Mouse (Mus musculus): ENCODE measurements around the gene Ppard.
A peak's percentile ranks its signal among the peaks of the same experiment; 100 is the strongest.
"Not testable (repeated sequence)": the region's sequence is repeated elsewhere in the genome, so short reads cannot be mapped to it uniquely, and the experiment has no call there.

The Ppard gene

GRCm38 (mm10) chr17:28313212-28313879 is 80.8 kb downstream of the Ppard start, which contains the start of gene Fance:
Fance (plus strand) TSS chr17:28313519.
- DNase-seq (ENCODE audit: low read depth, low spot score), result peak; percentile 97

- DNase-seq (ENCODE audit: low read depth, low spot score), result no peak
These were observed 81.4 kb downstream of the Ppard start for GRCm38 (mm10) chr17:28313880-28314225.

GRCm38 (mm10) chr17:28315611-28316160 is 83.2 kb downstream of the Ppard start:
- no peak for DNase-seq (ENCODE audit: low read depth, low spot score)

- no peak for DNase-seq (ENCODE audit: low read depth, low spot score)
These were observed 84.0 kb downstream of the Ppard start for GRCm38 (mm10) chr17:28316476-28316875.

- DNase-seq (ENCODE audit: low read depth, low spot score), result no peak
These were observed 84.6 kb downstream of the Ppard start for GRCm38 (mm10) chr17:28317091-28317490.

DNA sequence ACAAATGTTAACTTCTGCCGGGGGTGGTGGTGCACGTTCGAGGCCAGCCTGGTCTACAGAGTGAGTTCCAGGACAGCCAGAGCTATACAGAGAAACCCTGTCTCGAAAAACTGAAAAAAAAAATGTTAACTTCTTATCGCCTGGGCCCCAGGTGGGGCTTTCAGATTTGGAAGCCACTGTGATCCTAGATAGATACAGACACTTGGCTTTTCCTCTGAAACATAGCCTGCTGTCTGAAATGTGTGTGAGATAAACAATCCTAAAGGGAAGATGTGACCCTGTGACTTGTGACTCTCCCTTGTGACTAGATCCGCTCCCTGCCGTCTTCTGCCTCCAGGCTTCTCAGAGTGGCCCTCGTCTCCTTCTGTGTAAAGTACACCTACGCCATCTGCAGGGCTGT is 85.2 kb downstream of the Ppard start:
- DNase-seq (ENCODE audit: low read depth, low spot score), result no peak

DNA sequence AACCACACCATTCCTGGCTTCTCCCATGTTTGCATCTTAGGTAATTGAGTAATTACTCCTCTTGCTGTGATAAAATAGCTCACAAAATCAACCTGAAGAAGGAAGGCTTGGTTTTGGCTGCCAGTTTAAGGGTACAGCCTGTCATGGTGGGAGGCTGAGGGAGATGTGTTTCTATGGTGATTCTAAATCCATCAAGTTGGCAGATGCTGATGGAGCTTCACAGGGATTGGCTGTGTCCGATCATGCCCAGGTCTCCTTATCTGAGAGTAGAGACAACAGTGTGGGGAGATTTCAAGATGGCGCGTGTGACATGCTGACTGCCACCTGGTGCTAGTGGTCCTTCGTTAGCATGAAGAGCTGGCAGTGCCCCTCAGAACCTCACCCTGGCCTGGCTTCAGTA is 89.2 kb downstream of the Ppard start:
- no peak for DNase-seq (ENCODE audit: low read depth, low spot score)

DNA sequence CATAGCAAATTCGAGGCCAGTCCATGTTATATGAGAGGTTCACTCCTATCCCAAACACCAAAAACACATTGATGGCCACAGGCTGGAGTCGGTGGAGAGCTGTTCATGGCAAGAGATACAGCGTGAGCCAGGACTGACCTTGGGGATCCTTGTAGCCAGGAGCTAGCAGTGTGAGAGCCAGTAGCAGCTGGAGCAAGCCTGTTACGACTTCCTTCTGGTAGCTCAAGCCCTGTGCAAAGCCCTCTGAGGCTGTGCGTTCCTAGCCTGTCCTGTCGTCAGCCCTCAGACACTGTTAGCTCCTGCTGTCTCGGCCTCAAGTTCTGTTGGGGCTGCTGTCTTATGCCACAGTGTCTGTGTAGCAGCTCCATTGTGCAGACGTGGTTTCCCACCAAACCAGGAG is 91.3 kb downstream of the Ppard start:
- no peak for DNase-seq (ENCODE audit: low read depth, low spot score)

DNA sequence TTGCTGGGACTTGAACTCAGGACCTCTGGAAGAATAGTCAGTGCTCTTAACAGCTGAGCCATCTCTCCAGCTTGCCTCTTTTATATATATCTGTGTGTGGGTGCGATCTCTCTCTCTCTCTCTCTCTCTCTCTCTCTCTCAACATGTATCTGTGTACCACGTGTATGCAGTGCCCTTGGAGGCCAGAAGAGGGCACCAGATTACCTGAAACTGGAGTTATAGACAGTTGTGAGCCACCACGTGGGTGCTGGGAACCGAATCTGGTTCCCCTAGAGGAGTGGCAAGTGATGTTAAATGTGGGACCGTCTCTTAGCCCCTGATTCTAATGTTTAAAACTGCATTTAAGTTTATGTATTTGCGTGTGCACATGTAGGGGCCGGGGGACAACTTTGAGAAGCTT is 91.9 kb downstream of the Ppard start:
- not testable (repeated sequence) for DNase-seq (ENCODE audit: low read depth, low spot score)

DNA sequence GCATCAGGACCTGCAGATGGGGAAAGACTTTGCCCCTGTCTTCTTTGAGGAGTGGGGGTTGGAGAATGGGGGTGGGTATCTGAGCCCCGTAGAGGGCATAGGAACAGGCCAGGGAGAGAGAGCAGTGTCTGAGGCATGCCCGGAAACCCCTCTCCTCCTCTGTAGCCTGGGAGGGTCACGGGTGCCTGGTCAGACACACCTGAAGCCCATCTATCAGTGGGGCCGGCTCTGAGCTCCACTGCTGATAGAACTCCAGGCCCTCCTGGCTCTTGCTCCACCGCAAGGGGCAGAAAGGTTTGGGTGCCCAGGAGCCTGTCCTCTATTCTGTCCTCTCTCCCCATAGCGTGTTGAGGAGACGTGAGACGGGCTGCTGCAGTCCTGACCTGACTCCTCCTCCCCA is 93.3 kb downstream of the Ppard start:
- DNase-seq (ENCODE audit: low read depth, low spot score), result no peak

DNA sequence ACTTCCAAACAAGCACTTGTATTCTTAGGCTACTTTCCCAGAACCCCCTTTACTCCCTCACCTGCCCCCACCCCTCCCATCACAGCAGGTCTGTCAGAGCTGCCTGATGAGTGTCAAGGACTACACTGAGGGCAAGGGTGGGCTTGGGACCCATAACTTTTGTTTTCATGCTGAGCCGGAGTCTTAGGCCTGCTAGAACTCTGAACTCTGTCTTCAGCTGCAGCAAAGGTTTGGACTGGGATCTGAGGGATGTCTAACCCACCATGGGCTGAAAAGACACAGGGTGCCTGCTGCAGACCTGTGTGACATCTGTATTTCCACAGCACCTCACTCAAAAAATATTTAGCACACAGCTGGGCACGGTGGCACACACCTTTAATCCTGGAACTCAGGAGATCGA is 94.5 kb downstream of the Ppard start:
- no peak for DNase-seq (ENCODE audit: low read depth, low spot score)

- no peak for DNase-seq (ENCODE audit: low read depth, low spot score)
These were observed 95.3 kb downstream of the Ppard start for GRCm38 (mm10) chr17:28327673-28328325.

GRCm38 (mm10) chr17:28328366-28328928 is 95.9 kb downstream of the Ppard start, which contains the start of gene Rpl10a:
Rpl10a (plus strand) TSS chr17:28328471.
- DNase-seq (ENCODE audit: low read depth, low spot score), result no peak

GRCm38 (mm10) chr17:28328946-28329345 is 96.4 kb downstream of the Ppard start:
- no peak for DNase-seq (ENCODE audit: low read depth, low spot score)

- no peak for DNase-seq (ENCODE audit: low read depth, low spot score)
These were observed 97.2 kb downstream of the Ppard start for GRCm38 (mm10) chr17:28329503-28330231.

DNA sequence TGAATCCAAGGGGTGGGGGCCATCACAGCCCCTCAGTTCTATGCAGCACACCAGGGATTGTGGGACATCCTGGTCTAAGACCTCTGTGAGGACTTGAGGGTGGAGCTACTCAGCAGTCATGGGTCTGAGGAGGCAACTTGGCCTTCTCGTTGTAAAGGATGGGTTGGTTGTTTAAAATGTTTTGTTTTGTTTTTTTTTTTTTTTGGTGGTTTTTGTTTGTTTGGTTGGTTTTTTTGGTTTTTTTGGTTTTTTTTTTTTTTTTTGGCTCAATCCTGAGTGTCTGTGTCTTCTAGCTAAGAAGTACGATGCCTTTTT is 97.7 kb downstream of the Ppard start:
- no peak for DNase-seq (ENCODE audit: low read depth, low spot score)

DNA sequence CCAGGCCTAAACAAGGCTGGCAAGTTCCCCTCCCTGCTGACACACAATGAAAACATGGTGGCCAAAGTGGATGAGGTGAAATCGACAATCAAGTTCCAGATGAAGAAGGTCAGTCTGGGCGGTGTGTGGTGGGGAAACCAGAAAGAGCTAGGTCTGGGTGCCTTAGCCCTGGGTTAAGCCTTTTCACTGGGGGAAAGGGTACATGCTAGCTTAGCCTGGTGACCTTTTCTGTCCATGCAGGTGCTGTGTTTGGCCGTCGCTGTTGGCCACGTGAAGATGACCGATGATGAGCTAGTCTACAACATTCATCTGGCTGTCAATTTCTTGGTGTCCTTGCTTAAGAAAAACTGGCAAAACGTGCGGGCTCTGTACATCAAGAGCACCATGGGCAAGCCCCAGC is 98.1 kb downstream of the Ppard start:
- DNase-seq (ENCODE audit: low read depth, low spot score), result not testable (repeated sequence)

DNA sequence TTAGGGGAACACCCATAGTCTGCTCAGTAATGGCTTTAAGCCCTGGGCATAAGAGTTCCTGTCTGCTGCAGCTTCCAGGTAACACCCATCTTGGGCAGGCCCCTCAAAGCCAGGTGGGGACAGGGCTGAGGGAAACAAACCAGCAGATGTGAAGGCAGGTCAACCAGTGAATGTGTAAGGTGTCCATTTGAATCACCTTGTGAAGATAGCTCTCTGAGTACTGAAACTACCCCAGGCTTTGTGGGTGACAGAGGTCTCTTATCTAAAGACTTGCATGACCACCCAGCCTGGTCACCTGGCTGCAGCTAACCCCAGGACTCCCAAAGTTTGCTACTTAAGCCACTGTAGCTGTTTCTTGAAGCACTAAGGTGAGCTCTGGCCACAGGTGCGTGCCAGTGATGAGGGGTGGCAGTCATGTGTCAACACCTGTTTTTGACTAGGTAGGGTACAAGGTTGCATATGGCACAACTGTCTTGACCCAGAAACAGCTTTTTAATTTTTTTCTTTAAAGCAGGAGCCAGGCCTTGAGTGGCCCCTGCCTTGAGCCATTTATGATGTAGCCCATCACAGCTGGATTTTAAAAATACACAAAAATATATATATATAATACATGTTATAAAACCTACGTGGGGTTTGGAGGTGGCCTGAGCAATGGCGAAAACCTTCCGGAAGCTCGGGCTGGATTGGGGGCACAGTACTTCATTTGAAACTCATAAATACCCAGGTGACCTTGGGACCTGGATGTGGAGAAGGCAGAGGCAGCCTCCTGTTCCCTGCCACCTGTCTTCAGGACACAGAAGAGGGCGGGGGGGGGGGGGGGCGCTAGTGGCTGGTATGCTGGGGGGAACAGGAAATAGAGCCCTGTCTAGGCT is 99.0 kb downstream of the Ppard start:
- DNase-seq (ENCODE audit: low read depth, low spot score), result no peak

- DNase-seq (ENCODE audit: low read depth, low spot score), result no peak
These were observed 99.8 kb downstream of the Ppard start for GRCm38 (mm10) chr17:28332113-28332914.

- no peak for DNase-seq (ENCODE audit: low read depth, low spot score)
These were observed 100.5 kb downstream of the Ppard start for GRCm38 (mm10) chr17:28332915-28333546.

Data from WW6 (cell line).